Mouse (Mus musculus) hindbrain, postnatal 0 days (tissue): ENCODE data around the gene Gp1ba. TPM values are rescaled to one million over a fixed set of nuclear protein-coding genes. Genes with fewer than 3 reads are reported as not detected.
A peak's percentile ranks its signal among the peaks of the same experiment; 100 is the strongest.

Source experiments
- ATAC-seq: fragments of 200-750 bp; cut with Nextera tagmentation; 2 replicates; pipeline ENCODE4 v1.8.0; 2017; ENCODE audit warnings: mild to moderate bottlenecking, moderate TSS enrichment, moderate library complexity
- DNase-seq: peaks from one replicate; pipeline ENCODE4 v3.0.0-alpha.2; 2015; ENCODE audit warnings: low spot score
- H3K27ac ChIP-seq: fragments of 300-500 bp; sonication (generic); 2 replicates; pipeline ENCODE4 v1.5.1; 2014; ENCODE audit warnings: mild to moderate bottlenecking
- H3K27me3 ChIP-seq: fragments of 300-500 bp; sonication (generic); 2 replicates; pipeline ENCODE4 v1.6.1; 2014; ENCODE audit warnings: low read length, mixed read lengths; ENCODE audit not compliant: insufficient read depth
- H3K36me3 ChIP-seq: fragments of 300-500 bp; sonication (generic); 2 replicates; pipeline ENCODE4 v1.6.1; 2014; ENCODE audit warnings: low read length, mixed read lengths; ENCODE audit not compliant: insufficient read depth
- H3K4me1 ChIP-seq: fragments of 300-500 bp; sonication (generic); 2 replicates; pipeline ENCODE4 v1.6.1; 2014; ENCODE audit warnings: antibody characterized with exemption, low read length, mixed read lengths; ENCODE audit not compliant: insufficient read depth
- H3K4me2 ChIP-seq: fragments of 300-500 bp; sonication (generic); 2 replicates; pipeline ENCODE4 v1.6.1; 2014; ENCODE audit warnings: low read depth, mild to moderate bottlenecking, low read length, moderate library complexity, mixed read lengths
- H3K4me3 ChIP-seq: fragments of 300-500 bp; sonication (generic); 2 replicates; pipeline ENCODE4 v1.5.1; 2014; ENCODE audit warnings: low read length
- H3K9ac ChIP-seq: fragments of 300-500 bp; sonication (generic); replicated peaks from 2 replicates; pipeline ENCODE4 v1.6.1; 2014; ENCODE audit warnings: mild to moderate bottlenecking, low read length, moderate library complexity, mixed read lengths
- H3K9me3 ChIP-seq: fragments of 300-500 bp; sonication (generic); 2 replicates; pipeline ENCODE4 v1.6.1; 2016; ENCODE audit warnings: low read length, mixed read lengths
- CTCF ChIP-seq: IDR thresholded peaks from 2 replicates; pipeline ENCODE4 v1.5.1; 2016; ENCODE audit warnings: antibody characterized with exemption, control low read depth, low read depth
- whole genome bisulfite sequencing: fragments of 180-500 bp; shearing (Covaris S2); extraction: QIAGEN DNeasy Blood & Tissue Kit; methylation state at CpG from one replicate; pipeline ENCODE4 v1.1.7; 2014; 5-methylcytosine and 5-hydroxymethylcytosine counted together
- polyA plus RNA-seq: library from polyadenylated mRNA; unstranded; fragments of >200 nt; fragmentation: Nextera tagmentation; extraction: Ambion mirVana; gene quantifications from 2 replicates; pipeline ENCODE4 v1.2.1, GENCODE M21; 2015
- total RNA-seq: library from RNA; depleted of rRNA; stranded (reverse); fragments of >200 nt; gene quantifications from 2 replicates; pipeline ENCODE4 v1.2.3, GENCODE M21; 2014

The Gp1ba gene
- total and polyA plus RNA-seq, 2 experiments from 2014 or later, result 0.24 TPM; not detected in 1

DNA sequence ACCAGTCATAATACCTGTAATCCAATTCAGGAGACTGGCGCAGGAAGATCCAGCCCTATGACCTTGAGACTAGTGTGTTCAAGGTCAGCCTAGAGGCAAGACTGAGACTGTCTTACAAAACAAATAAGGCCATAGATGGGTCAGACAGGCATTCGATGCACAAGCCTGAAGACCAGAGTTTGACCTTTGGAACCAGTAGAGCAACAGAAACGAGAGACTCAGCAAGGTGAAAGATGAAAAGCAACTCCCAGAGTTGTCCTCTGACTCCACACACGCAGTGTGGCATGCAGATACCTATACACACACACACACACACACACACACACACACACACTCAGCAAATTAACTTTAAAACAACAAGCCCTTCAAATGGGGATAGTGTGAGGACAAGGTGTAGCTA lies 12.0 kb upstream of the Gp1ba start:
- H3K36me3 ChIP-seq, result no peaks in the 10 kb centered on the region
- H3K4me1 ChIP-seq, result no peaks in the 10 kb centered on the region
- H3K9ac ChIP-seq, result no peak overlapping the region
- H3K9me3 ChIP-seq, result no peaks in the 10 kb centered on the region
- H3K4me2 ChIP-seq, result no peak overlapping the region
- no peak for ATAC-seq
- no peaks in the 10 kb centered on the region for H3K27me3 ChIP-seq
- TF ChIP-seq CTCF, result no peak
- no peak overlapping the region for H3K4me3 ChIP-seq
- no peak for DNase-seq
- H3K27ac ChIP-seq, result no peak overlapping the region
- 74% methylated on average over 4 of the region's 4 CpGs for WGBS

DNA sequence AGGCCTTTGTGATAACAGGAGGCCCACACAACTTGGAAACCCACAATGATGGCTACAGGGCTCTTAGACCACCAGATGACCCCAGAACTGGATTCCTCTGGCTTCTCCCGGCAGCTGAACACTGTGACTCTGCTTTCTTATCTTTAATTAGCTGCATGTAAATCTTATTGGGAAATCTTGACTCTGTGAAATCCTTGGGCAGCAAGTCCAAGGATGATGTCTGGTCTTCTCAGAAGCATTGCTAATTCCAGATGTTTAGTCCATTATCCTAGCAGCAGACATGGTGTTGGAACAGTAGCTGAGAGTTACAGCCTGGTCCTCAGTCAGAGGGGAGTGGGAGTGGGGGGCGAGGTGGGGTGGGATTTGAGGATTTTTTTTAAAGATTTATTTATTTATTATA lies 10.5 kb upstream of the Gp1ba start:
- Histone ChIP-seq H3K36me3 (no peaks in the 10 kb centered on the region), H3K4me1 (no peaks in the 10 kb centered on the region), H3K27me3 (no peaks in the 10 kb centered on the region), H3K27ac (no peak overlapping the region), H3K9ac (no peak overlapping the region), H3K4me3 (no peak overlapping the region), H3K9me3 (no peaks in the 10 kb centered on the region), H3K4me2 (no peak overlapping the region)
- ATAC-seq, result no peak
- no peak for DNase-seq
- no peak for TF ChIP-seq CTCF
- 76% methylated on average over 2 of the region's 2 CpGs for WGBS

DNA sequence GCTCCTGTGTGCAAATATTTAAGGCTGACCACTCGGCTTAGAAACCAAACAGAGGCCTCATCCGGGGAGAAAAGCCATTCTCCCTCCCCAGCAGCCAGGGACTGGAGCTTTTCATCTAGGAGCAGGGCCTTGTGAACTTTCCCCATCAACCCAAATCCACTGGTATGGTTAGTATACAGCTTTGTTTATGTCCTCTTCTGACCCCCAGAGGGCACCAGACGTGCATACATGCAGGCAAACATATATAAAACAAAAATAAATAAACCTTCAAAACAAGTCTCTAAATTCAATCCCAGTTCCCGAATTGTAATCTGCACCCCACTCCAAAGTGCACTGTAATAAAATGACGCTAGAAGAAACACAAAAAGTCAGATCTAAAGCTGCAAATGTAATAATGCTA lies 9.4 kb upstream of the Gp1ba start:
- H3K27ac ChIP-seq, result no peak overlapping the region
- no peak overlapping the region for H3K9ac ChIP-seq
- no peaks in the 10 kb centered on the region for H3K27me3 ChIP-seq
- DNase-seq (peak; percentile 23), ATAC-seq (no peak)
- H3K9me3 ChIP-seq, result no peaks in the 10 kb centered on the region
- H3K4me3 ChIP-seq, result no peak overlapping the region
- H3K4me2 ChIP-seq, result no peak overlapping the region
- H3K36me3 ChIP-seq, result no peaks in the 10 kb centered on the region
- WGBS, result 55% methylated on average over 5 of the region's 5 CpGs
- TF ChIP-seq CTCF, result peak; percentile 52
- H3K4me1 ChIP-seq, result no peaks in the 10 kb centered on the region

- no peak for TF ChIP-seq CTCF
- no peak overlapping the region for H3K27ac ChIP-seq
- no peak for ATAC-seq
Observed at GRCm38 (mm10) chr11:70630129-70630528, 8.8 kb upstream of the Gp1ba start.

GRCm38 (mm10) chr11:70635601-70636000 lies 3.3 kb upstream of the Gp1ba start:
- WGBS, result 81% methylated on average over 4 of the region's 4 CpGs
- ATAC-seq (no peak), DNase-seq (no peak)
- no peak overlapping the region for H3K4me3 ChIP-seq
- H3K4me2 ChIP-seq, result no peak overlapping the region
- H3K9ac ChIP-seq, result no peak overlapping the region
- H3K9me3 ChIP-seq, result no peaks in the 10 kb centered on the region
- H3K27ac ChIP-seq, result no peak overlapping the region
- TF ChIP-seq CTCF, result no peak
- H3K36me3 ChIP-seq, result no peaks in the 10 kb centered on the region
- H3K4me1 ChIP-seq, result no peaks in the 10 kb centered on the region
- no peaks in the 10 kb centered on the region for H3K27me3 ChIP-seq

More at GRCm38 (mm10) chr11:70630129-70630528, 8.8 kb upstream of the Gp1ba start:
- Histone ChIP-seq H3K4me2 (no peak overlapping the region), H3K4me3 (no peak overlapping the region), H3K4me1 (no peaks in the 10 kb centered on the region), H3K9ac (no peak overlapping the region), H3K36me3 (no peaks in the 10 kb centered on the region), H3K27me3 (no peaks in the 10 kb centered on the region), H3K9me3 (no peaks in the 10 kb centered on the region)
- DNase-seq, result no peak
- WGBS, result 66% methylated on average over 7 of the region's 7 CpGs

DNA sequence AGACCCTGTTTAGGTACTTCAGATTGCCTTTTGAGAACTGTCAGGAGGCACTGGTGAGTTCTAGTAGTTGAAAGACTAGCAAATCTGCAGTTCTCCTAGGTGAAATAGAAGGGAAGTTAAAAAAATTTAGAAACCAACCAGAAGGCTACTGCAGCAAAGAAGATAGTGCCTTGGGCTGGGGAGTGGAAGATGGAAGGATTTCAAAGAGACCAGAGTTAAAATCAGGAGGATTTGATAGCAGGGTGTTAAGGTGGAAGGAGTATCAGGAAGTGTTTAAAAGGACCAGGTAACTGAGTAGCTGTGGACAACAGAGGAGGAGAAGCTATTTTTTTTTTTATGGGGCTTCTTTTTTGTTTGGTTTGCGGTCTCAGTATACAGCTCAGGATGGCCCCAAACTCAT lies 1.2 kb upstream of the Gp1ba start:
- H3K4me2 ChIP-seq, result no peak overlapping the region
- H3K9me3 ChIP-seq, result no peaks in the 10 kb centered on the region
- DNase-seq (no peak), ATAC-seq (no peak)
- TF ChIP-seq CTCF, result no peak
- no peak overlapping the region for H3K4me3 ChIP-seq
- H3K36me3 ChIP-seq, result no peaks in the 10 kb centered on the region
- 92% methylated on average over 1 of the region's 1 CpGs for WGBS
- no peaks in the 10 kb centered on the region for H3K27me3 ChIP-seq
- no peaks in the 10 kb centered on the region for H3K4me1 ChIP-seq
- no peak overlapping the region for H3K9ac ChIP-seq
- H3K27ac ChIP-seq, result no peak overlapping the region

DNA sequence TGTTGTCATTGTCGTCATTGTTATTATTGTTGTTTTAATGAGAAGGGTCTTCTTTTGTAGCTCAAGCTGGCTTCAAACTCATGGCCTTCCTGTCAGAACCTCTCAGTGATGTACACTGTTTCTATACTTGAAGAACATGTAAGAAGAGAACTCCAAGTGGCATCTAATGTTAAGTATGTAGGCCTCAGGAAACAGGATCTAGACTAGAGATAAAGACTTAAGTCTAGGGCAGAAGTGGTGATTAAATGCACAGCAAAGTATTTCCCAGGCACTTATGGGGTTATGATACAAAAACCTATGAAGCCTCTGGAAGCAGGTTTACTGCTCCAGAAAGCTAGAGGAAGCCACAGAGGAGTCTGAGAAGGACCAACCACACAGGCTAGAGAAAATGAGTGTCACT lies 629 bp upstream of the Gp1ba start:
- WGBS, result 90% methylated on average over 1 of the region's 1 CpGs

More for the DNA sequence above, 629 bp upstream of the Gp1ba start:
- no peaks in the 10 kb centered on the region for H3K9me3 ChIP-seq
- DNase-seq (no peak), ATAC-seq (no peak)
- no peak overlapping the region for H3K4me3 ChIP-seq
- H3K4me1 ChIP-seq, result no peaks in the 10 kb centered on the region
- H3K4me2 ChIP-seq, result no peak overlapping the region
- no peak overlapping the region for H3K27ac ChIP-seq
- no peaks in the 10 kb centered on the region for H3K27me3 ChIP-seq
- TF ChIP-seq CTCF, result no peak
- no peak overlapping the region for H3K9ac ChIP-seq
- no peaks in the 10 kb centered on the region for H3K36me3 ChIP-seq
